Mouse (Mus musculus) heart, embryonic 12.5 days (tissue): ENCODE data around the gene Atf6. TPM values are rescaled to one million over a fixed set of nuclear protein-coding genes. Genes with fewer than 3 reads are reported as not detected.

ENCODE experiments used
- ATAC-seq: fragments of 200-750 bp; cut with Nextera tagmentation; 2 replicates; pipeline ENCODE4 v1.8.0; 2017; ENCODE audit warnings: moderate TSS enrichment, moderate library complexity; ENCODE audit not compliant: insufficient number of reproducible peaks, low FRiP score
- H3K27ac ChIP-seq: fragments of 300-500 bp; sonication (generic); 2 replicates; pipeline ENCODE4 v1.5.1; 2016; ENCODE audit warnings: mild to moderate bottlenecking, moderate library complexity; ENCODE audit not compliant: poor library complexity, severe bottlenecking
- H3K27me3 ChIP-seq: fragments of 300-500 bp; sonication (generic); replicated peaks from 2 replicates; pipeline ENCODE4 v1.6.1; 2016; ENCODE audit warnings: mild to moderate bottlenecking, moderate library complexity
- H3K36me3 ChIP-seq: fragments of 300-500 bp; sonication (generic); 2 replicates; pipeline ENCODE4 v1.6.1; 2016; ENCODE audit warnings: mild to moderate bottlenecking, moderate library complexity
- H3K4me1 ChIP-seq: fragments of 300-500 bp; sonication (generic); replicated peaks from 2 replicates; pipeline ENCODE4 v1.6.1; 2016; ENCODE audit warnings: mild to moderate bottlenecking
- H3K4me2 ChIP-seq: fragments of 300-500 bp; sonication (generic); 2 replicates; pipeline ENCODE4 v1.6.1; 2016; ENCODE audit warnings: mild to moderate bottlenecking, moderate library complexity
- H3K4me3 ChIP-seq: fragments of 300-500 bp; sonication (generic); 2 replicates; pipeline ENCODE4 v1.5.1; 2016; ENCODE audit warnings: mild to moderate bottlenecking
- H3K9ac ChIP-seq: fragments of 300-500 bp; sonication (generic); 2 replicates; pipeline ENCODE4 v1.6.1; 2016; ENCODE audit warnings: mild to moderate bottlenecking, moderate library complexity
- H3K9me3 ChIP-seq: fragments of 300-500 bp; sonication (generic); replicated peaks from 2 replicates; pipeline ENCODE4 v1.6.1; 2016; ENCODE audit warnings: mild to moderate bottlenecking, moderate library complexity
- WGBS: fragments of 180-500 bp; shearing (Covaris S2); methylation state at CpG from one replicate; pipeline ENCODE4 v1.1.7; 2016; 5-methylcytosine and 5-hydroxymethylcytosine counted together
- polyA plus RNA-seq: library from polyadenylated mRNA; unstranded; fragments of >200 nt; fragmentation: Nextera tagmentation; extraction: Ambion mirVana; gene quantifications from 2 replicates; pipeline ENCODE4 v1.2.1, GENCODE M21; 2016

Gene Atf6
- polyA plus RNA-seq, 1 experiment from 2014 or later = 15.0 TPM

GRCm38 (mm10) chr1:170683863-170684262, 183.7 kb downstream of the Atf6 start:
- Histone ChIP-seq H3K4me2 (no peak overlapping the region), H3K4me3 (no peak overlapping the region), H3K27me3 (no peaks in the 10 kb centered on the region), H3K27ac (no peak overlapping the region), H3K9me3 (no peaks in the 10 kb centered on the region), H3K9ac (no peak overlapping the region), H3K4me1 (peaks cover 7% of the 10 kb centered on the region), H3K36me3 (peaks cover 32% of the 10 kb centered on the region)
- ATAC-seq = no peak
- 73% methylated on average over 6 of the region's 6 CpGs for WGBS

- no peak overlapping the region for H3K4me2 ChIP-seq
- H3K36me3 ChIP-seq = peaks cover 63% of the 10 kb centered on the region
- H3K27me3 ChIP-seq = no peaks in the 10 kb centered on the region
- H3K27ac ChIP-seq = no peak overlapping the region
- H3K4me1 ChIP-seq = peaks cover 22% of the 10 kb centered on the region
- peaks cover 11% of the 10 kb centered on the region; the same call in 1 of the 2 replicates for H3K9me3 ChIP-seq
- WGBS = 73% methylated on average over 2 of the region's 2 CpGs
- no peak overlapping the region for H3K4me3 ChIP-seq
- ATAC-seq = no peak
- H3K9ac ChIP-seq = no peak overlapping the region
These were observed 187.9 kb downstream of the Atf6 start for GRCm38 (mm10) chr1:170679624-170680023.

GRCm38 (mm10) chr1:170678861-170679260, 188.7 kb downstream of the Atf6 start:
- Histone ChIP-seq H3K27ac (no peak overlapping the region), H3K9me3 (peaks cover 11% of the 10 kb centered on the region; the same call in 1 of the 2 replicates), H3K4me2 (no peak overlapping the region), H3K9ac (no peak overlapping the region), H3K36me3 (peaks cover 58% of the 10 kb centered on the region), H3K27me3 (no peaks in the 10 kb centered on the region), H3K4me1 (peaks cover 22% of the 10 kb centered on the region), H3K4me3 (no peak overlapping the region)
- 59% methylated on average over 4 of the region's 4 CpGs for WGBS
- no peak for ATAC-seq

- Histone ChIP-seq H3K4me3 (no peak overlapping the region), H3K4me2 (no peak overlapping the region), H3K4me1 (peaks cover 22% of the 10 kb centered on the region), H3K9me3 (peaks cover 11% of the 10 kb centered on the region; the same call in 1 of the 2 replicates), H3K27ac (no peak overlapping the region), H3K36me3 (peaks cover 46% of the 10 kb centered on the region), H3K9ac (no peak overlapping the region), H3K27me3 (no peaks in the 10 kb centered on the region)
- 63% methylated on average over 4 of the region's 4 CpGs for WGBS
- ATAC-seq = no peak
These were observed 189.9 kb downstream of the Atf6 start for GRCm38 (mm10) chr1:170677681-170678080.

- Histone ChIP-seq H3K4me1 (peaks cover 25% of the 10 kb centered on the region), H3K9me3 (peaks cover 11% of the 10 kb centered on the region; the same call in 1 of the 2 replicates), H3K4me3 (no peak overlapping the region), H3K27me3 (no peaks in the 10 kb centered on the region), H3K9ac (no peak overlapping the region), H3K36me3 (peaks cover 62% of the 10 kb centered on the region), H3K27ac (no peak overlapping the region), H3K4me2 (no peak overlapping the region)
- no peak for ATAC-seq
- WGBS = 65% methylated on average over 9 of the region's 9 CpGs
These were observed 193.3 kb downstream of the Atf6 start for GRCm38 (mm10) chr1:170674184-170674775.

GRCm38 (mm10) chr1:170665200-170665599, 202.4 kb downstream of the Atf6 start:
- peaks cover 91% of the 10 kb centered on the region for H3K36me3 ChIP-seq
- no peak for ATAC-seq
- 84% methylated on average over 7 of the region's 7 CpGs for WGBS
- no peaks in the 10 kb centered on the region for H3K27me3 ChIP-seq
- no peaks in the 10 kb centered on the region for H3K4me1 ChIP-seq
- H3K4me2 ChIP-seq = no peak overlapping the region
- H3K27ac ChIP-seq = no peak overlapping the region
- no peaks in the 10 kb centered on the region for H3K9me3 ChIP-seq
- no peak overlapping the region for H3K9ac ChIP-seq
- H3K4me3 ChIP-seq = no peak overlapping the region

- 83% methylated on average over 11 of the region's 11 CpGs for WGBS
- no peak overlapping the region for H3K27ac ChIP-seq
- peaks cover 91% of the 10 kb centered on the region for H3K36me3 ChIP-seq
These were observed 202.9 kb downstream of the Atf6 start for GRCm38 (mm10) chr1:170664620-170665185.

GRCm38 (mm10) chr1:170659260-170659659, 208.3 kb downstream of the Atf6 start:
- Histone ChIP-seq H3K4me1 (peaks cover 13% of the 10 kb centered on the region; the same call in 1 of the 2 replicates), H3K4me3 (no peak overlapping the region), H3K4me2 (no peak overlapping the region), H3K27me3 (no peaks in the 10 kb centered on the region), H3K27ac (no peak overlapping the region), H3K36me3 (peaks cover 45% of the 10 kb centered on the region), H3K9ac (no peak overlapping the region), H3K9me3 (no peaks in the 10 kb centered on the region)
- 73% methylated on average over 13 of the region's 13 CpGs for WGBS
- ATAC-seq = no peak

More at GRCm38 (mm10) chr1:170664620-170665185, 202.9 kb downstream of the Atf6 start:
- ATAC-seq = no peak
- Histone ChIP-seq H3K27me3 (no peaks in the 10 kb centered on the region), H3K4me2 (no peak overlapping the region), H3K4me3 (no peak overlapping the region), H3K4me1 (no peaks in the 10 kb centered on the region), H3K9me3 (no peaks in the 10 kb centered on the region), H3K9ac (no peak overlapping the region)

GRCm38 (mm10) chr1:170657643-170658314, 209.8 kb downstream of the Atf6 start:
- H3K36me3 ChIP-seq = peaks cover 47% of the 10 kb centered on the region
- no peak overlapping the region for H3K27ac ChIP-seq
- no peaks in the 10 kb centered on the region for H3K9me3 ChIP-seq
- 58% methylated on average over 13 of the region's 13 CpGs for WGBS
- peaks cover 14% of the 10 kb centered on the region for H3K4me1 ChIP-seq
- H3K27me3 ChIP-seq = no peaks in the 10 kb centered on the region
- H3K4me2 ChIP-seq = no peak overlapping the region
- no peak for ATAC-seq
- H3K4me3 ChIP-seq = no peak overlapping the region
- H3K9ac ChIP-seq = no peak overlapping the region; the same call in 1 of the 2 replicates

GRCm38 (mm10) chr1:170657228-170657521, 210.4 kb downstream of the Atf6 start:
- ATAC-seq = no peak
- Histone ChIP-seq H3K4me3 (no peak overlapping the region), H3K27ac (no peak overlapping the region), H3K9me3 (no peaks in the 10 kb centered on the region), H3K4me2 (no peak overlapping the region), H3K27me3 (no peaks in the 10 kb centered on the region), H3K36me3 (peaks cover 41% of the 10 kb centered on the region), H3K4me1 (peaks cover 20% of the 10 kb centered on the region), H3K9ac (no peak overlapping the region)
- 55% methylated on average over 2 of the region's 2 CpGs for WGBS

GRCm38 (mm10) chr1:170656518-170657227, 210.9 kb downstream of the Atf6 start:
- no peaks in the 10 kb centered on the region for H3K27me3 ChIP-seq
- H3K9ac ChIP-seq = no peak overlapping the region
- ATAC-seq = no peak
- no peak overlapping the region for H3K4me3 ChIP-seq
- no peak overlapping the region for H3K4me2 ChIP-seq
- 77% methylated on average over 11 of the region's 11 CpGs for WGBS
- no peak overlapping the region for H3K27ac ChIP-seq
- peaks cover 36% of the 10 kb centered on the region for H3K36me3 ChIP-seq
- no peaks in the 10 kb centered on the region for H3K9me3 ChIP-seq
- H3K4me1 ChIP-seq = peaks cover 25% of the 10 kb centered on the region
